Comparison of ENCODE assay signal across 16 mouse cellular contexts in genomic region chr4:41610594-41610980, GRCm38 (mm10). TPM values are rescaled to one million over a fixed set of nuclear protein-coding genes. Genes with fewer than 3 reads are reported as not detected.
DNase-seq lines count a peak whose midpoint lies in the region; ATAC-seq and TF ChIP-seq lines count a peak whose summit lies in the region.
"Had no signal": no experiment of that assay in that cellular context is flagged by ENCODE, and none has a peak within 500 bp of the region (broad histone marks: within the 10 kb centered on the region; RNA-seq: fewer than 3 reads in every experiment).

No protein-coding gene starts in this region.

- no peak for TF ChIP-seq CTCF in hindbrain, postnatal 0 days (IDR thresholded peaks at IDR 0.05; ENCODE audit: low read depth)

- peak; percentile 11 for DNase-seq in cerebellum, adult 9-11 months
- no peak for DNase-seq in cerebellum, postnatal 4 days (ENCODE audit: low spot score in 2 of 2)
- no peak for DNase-seq in hindbrain, embryonic 10.5 days (ENCODE audit: low spot score)
- DNase-seq in hindbrain, postnatal 0 days (ENCODE audit: low spot score) = no peak
- peak; percentile 19 for DNase-seq in urinary bladder, postnatal 14 days (ENCODE audit: low spot score)
- DNase-seq in urinary bladder, postnatal 25 days (ENCODE audit: low spot score) = no peak
- DNase-seq in liver = no peak
- no peak for DNase-seq in right cerebral cortex, adult 18-20 months
- DNase-seq: adrenal gland, postnatal 10 days; heart, postnatal 14 days; kidney, postnatal 4 days; liver, postnatal 0 days had no signal

- WGBS in hindbrain, embryonic 10.5 days = 34% methylated on average over 6 of the region's 6 CpGs
- WGBS in hindbrain, postnatal 0 days = 24% methylated on average over 6 of the region's 6 CpGs

- no peak overlapping the region for H3K9ac ChIP-seq in hindbrain, postnatal 0 days (replicated peaks; ENCODE audit: low read length)
- H3K9ac ChIP-seq: intestine, embryonic 15.5 days; limb, embryonic 13.5 days; liver, postnatal 0 days had no signal

- no peak overlapping the region for H3K4me3 ChIP-seq in hindbrain, embryonic 10.5 days
- no peak overlapping the region for H3K4me3 ChIP-seq in hindbrain, postnatal 0 days (ENCODE audit: low read length)
- H3K4me3 ChIP-seq: intestine, embryonic 15.5 days; left cerebral cortex, adult 2 months; limb, embryonic 13.5 days had no signal

- H3K9me3 ChIP-seq in hindbrain, embryonic 10.5 days = no peaks in the 10 kb centered on the region
- no peaks in the 10 kb centered on the region for H3K9me3 ChIP-seq in hindbrain, postnatal 0 days (ENCODE audit: low read length)
- H3K9me3 ChIP-seq: intestine, embryonic 15.5 days; limb, embryonic 13.5 days had no signal

- H3K36me3 ChIP-seq in hindbrain, embryonic 10.5 days = no peaks in the 10 kb centered on the region
- no peaks in the 10 kb centered on the region for H3K36me3 ChIP-seq in hindbrain, postnatal 0 days (ENCODE audit: insufficient read depth, low read length)
- H3K36me3 ChIP-seq: intestine, embryonic 15.5 days; limb, embryonic 13.5 days had no signal

- peak overlapping the region; percentile 80 for H3K27ac ChIP-seq in hindbrain, embryonic 10.5 days
- no peak overlapping the region for H3K27ac ChIP-seq in hindbrain, postnatal 0 days
- H3K27ac ChIP-seq: intestine, embryonic 15.5 days; left cerebral cortex, adult 2 months; limb, embryonic 13.5 days had no signal

- no peak overlapping the region for H3K4me2 ChIP-seq in hindbrain, postnatal 0 days (ENCODE audit: low read depth, low read length)
- H3K4me2 ChIP-seq: intestine, embryonic 15.5 days; limb, embryonic 13.5 days had no signal

- peaks cover 9% of the 10 kb centered on the region for H3K27me3 ChIP-seq in hindbrain, embryonic 10.5 days (ENCODE audit: insufficient read depth, poor library complexity, severe bottlenecking)
- no peaks in the 10 kb centered on the region for H3K27me3 ChIP-seq in hindbrain, postnatal 0 days (ENCODE audit: insufficient read depth, low read length)

- peaks cover 42% of the 10 kb centered on the region for H3K4me1 ChIP-seq in hindbrain, embryonic 10.5 days (replicated peaks)
- H3K4me1 ChIP-seq in hindbrain, postnatal 0 days (ENCODE audit: insufficient read depth, low read length) = peaks cover 7% of the 10 kb centered on the region
- H3K4me1 ChIP-seq: intestine, embryonic 15.5 days; limb, embryonic 13.5 days had no signal

- ATAC-seq in hindbrain, postnatal 0 days = no peak
- ATAC-seq: intestine, embryonic 15.5 days; liver, postnatal 0 days had no signal

RNA-seq across cellular contexts. Expression of gene Enho, which starts 29.5 kb away (rescaled TPM):
- 27.3 and 50.9 TPM in 2 replicates for polyA plus RNA-seq in hindbrain, embryonic 10.5 days (2016; fragmentation: Nextera tagmentation; extraction: Ambion mirVana)
- total RNA-seq in hindbrain, postnatal 0 days (2014; rRNA removed) = 179 and 205 TPM in 2 replicates
- 139 and 141 TPM in 2 replicates for polyA plus RNA-seq in hindbrain, postnatal 0 days (2015; fragmentation: Nextera tagmentation; extraction: Ambion mirVana)
- total RNA-seq: common myeloid progenitor, adult 5-6 weeks had no signal

RNA-seq across cellular contexts. Expression of gene Dnaic1, which starts 41.0 kb away (rescaled TPM):
- 1.4 and 4.3 TPM in 2 replicates for polyA plus RNA-seq in hindbrain, embryonic 10.5 days (2016; fragmentation: Nextera tagmentation; extraction: Ambion mirVana)
- 3.6 and 4.5 TPM in 2 replicates for total RNA-seq in hindbrain, postnatal 0 days (2014; rRNA removed)
- 3.0 and 4.8 TPM in 2 replicates for polyA plus RNA-seq in hindbrain, postnatal 0 days (2015; fragmentation: Nextera tagmentation; extraction: Ambion mirVana)
- total RNA-seq: common myeloid progenitor, adult 5-6 weeks had no signal

RNA-seq across cellular contexts. Expression of gene Fam219a, which starts 41.2 kb away (rescaled TPM):
- polyA plus RNA-seq in hindbrain, embryonic 10.5 days (2016; fragmentation: Nextera tagmentation; extraction: Ambion mirVana) = 6.2 and 8.3 TPM in 2 replicates
- total RNA-seq in hindbrain, postnatal 0 days (2014; rRNA removed) = 136 and 193 TPM in 2 replicates
- polyA plus RNA-seq in hindbrain, postnatal 0 days (2015; fragmentation: Nextera tagmentation; extraction: Ambion mirVana) = 17.7 and 21.2 TPM in 2 replicates

Comparison
In these comparisons a context has a peak if more than half of its experiments do, and no peak if none do; other contexts are left out.
1. DNase-seq: peak in cerebellum, adult 9-11 months (single experiment) and urinary bladder, postnatal 14 days (single experiment); none in cerebellum, postnatal 4 days (0 of 2), hindbrain, embryonic 10.5 days (single experiment), hindbrain, postnatal 0 days (single experiment), urinary bladder, postnatal 25 days (single experiment), liver (single experiment) and right cerebral cortex, adult 18-20 months (single experiment).